Mouse (Mus musculus): Measurements from ENCODE around the gene Sept9.

Gene Sept9

GRCm38 (mm10) chr11:117265981-117266905 is 66.8 kb downstream of the Sept9 start:
- peak; percentile 62 for DNase-seq (ENCODE audit: low spot score)

GRCm38 (mm10) chr11:117266906-117267721 is 67.7 kb downstream of the Sept9 start:
- no peak for DNase-seq (ENCODE audit: low spot score)

GRCm38 (mm10) chr11:117267828-117268227 is 68.4 kb downstream of the Sept9 start:
- DNase-seq (ENCODE audit: low spot score), result no peak

- DNase-seq (ENCODE audit: low spot score), result no peak
These were observed 69.0 kb downstream of the Sept9 start for GRCm38 (mm10) chr11:117268304-117268956.

GRCm38 (mm10) chr11:117269053-117269702 is 69.7 kb downstream of the Sept9 start:
- DNase-seq (ENCODE audit: low spot score), result no peak

GRCm38 (mm10) chr11:117269946-117270345 is 70.5 kb downstream of the Sept9 start:
- no peak for DNase-seq (ENCODE audit: low spot score)

GRCm38 (mm10) chr11:117274973-117275372 is 75.5 kb downstream of the Sept9 start:
- DNase-seq (ENCODE audit: low spot score), result no peak

GRCm38 (mm10) chr11:117275999-117276398 is 76.5 kb downstream of the Sept9 start:
- no peak for DNase-seq (ENCODE audit: low spot score)

GRCm38 (mm10) chr11:117276946-117277345 is 77.5 kb downstream of the Sept9 start:
- DNase-seq (ENCODE audit: low spot score), result no peak

GRCm38 (mm10) chr11:117278113-117278512 is 78.7 kb downstream of the Sept9 start:
- DNase-seq (ENCODE audit: low spot score), result no peak

GRCm38 (mm10) chr11:117278514-117278913 is 79.1 kb downstream of the Sept9 start:
- no peak for DNase-seq (ENCODE audit: low spot score)

- no peak for DNase-seq (ENCODE audit: low spot score)
These were observed 80.5 kb downstream of the Sept9 start for GRCm38 (mm10) chr11:117279993-117280392.

- no peak for DNase-seq (ENCODE audit: low spot score)
These were observed 83.8 kb downstream of the Sept9 start for GRCm38 (mm10) chr11:117283048-117283888.

GRCm38 (mm10) chr11:117283889-117284450 is 84.5 kb downstream of the Sept9 start:
- no peak for DNase-seq (ENCODE audit: low spot score)

GRCm38 (mm10) chr11:117284721-117285605 is 85.5 kb downstream of the Sept9 start:
- no peak for DNase-seq (ENCODE audit: low spot score)

GRCm38 (mm10) chr11:117285606-117285931 is 86.1 kb downstream of the Sept9 start:
- no peak for DNase-seq (ENCODE audit: low spot score)

GRCm38 (mm10) chr11:117287792-117288191 is 88.3 kb downstream of the Sept9 start:
- no peak for DNase-seq (ENCODE audit: low spot score)

- no peak for DNase-seq (ENCODE audit: low spot score)
These were observed 89.3 kb downstream of the Sept9 start for GRCm38 (mm10) chr11:117288765-117289164.

GRCm38 (mm10) chr11:117291271-117292059 is 92.0 kb downstream of the Sept9 start:
- DNase-seq (ENCODE audit: low spot score), result no peak
